Mouse (Mus musculus): Measurements from ENCODE around the gene Tnfsf15. TPM values are rescaled to one million over a fixed set of nuclear protein-coding genes. Genes with fewer than 3 reads are reported as not detected.

The Tnfsf15 gene
- polyA plus RNA-seq, 1 experiment from 2014 or later = 0.95 TPM

DNA sequence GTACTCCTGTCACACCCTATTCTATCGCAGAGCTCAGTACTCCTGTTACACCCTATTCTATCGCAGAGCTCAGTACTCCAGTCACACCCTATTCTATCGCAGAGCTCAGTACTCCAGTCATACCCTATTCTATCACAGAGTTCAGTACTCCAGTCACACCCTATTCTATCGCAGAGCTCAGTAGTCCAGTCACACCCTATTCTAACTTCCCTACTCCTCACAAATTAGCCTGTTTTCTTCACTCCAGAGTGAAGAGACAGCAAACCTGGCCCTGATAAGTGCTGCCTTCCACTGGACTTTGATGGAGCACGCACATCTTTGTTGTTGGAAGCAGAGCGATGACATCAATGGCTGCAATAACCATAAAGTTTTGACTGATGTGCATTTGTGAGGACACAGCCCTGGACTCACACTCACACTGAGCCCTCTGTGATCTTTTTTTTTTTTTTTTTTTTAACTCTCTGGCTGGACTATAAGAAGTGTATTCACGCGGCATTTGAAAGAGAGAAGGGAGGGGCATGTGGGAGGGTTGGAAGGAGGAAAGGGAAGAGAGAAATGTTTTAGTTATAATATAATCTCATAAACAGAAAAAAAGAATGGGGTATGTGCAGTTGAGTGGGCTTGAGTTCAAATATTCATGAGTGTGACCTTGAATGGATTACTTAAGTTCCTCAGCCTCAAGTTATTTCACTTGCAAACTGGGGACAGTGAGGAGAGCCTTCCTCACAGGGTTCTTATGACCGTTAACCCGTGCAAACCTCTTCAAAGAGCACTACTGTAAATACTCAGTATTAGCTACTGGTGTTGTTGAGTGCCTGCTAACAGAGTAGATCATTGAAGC, 60.3 kb downstream of the Tnfsf15 start:
- WGBS (ENCODE audit: missing documents) = 89% methylated on average over 10 of the region's 10 CpGs
- H3K79me2 ChIP-seq (ENCODE audit: inconsistent target) = no peaks in the 10 kb centered on the region
- no peak overlapping the region for H3K4me3 ChIP-seq (ENCODE audit: inconsistent target)
- H3K36me3 ChIP-seq (ENCODE audit: inconsistent target) = no peaks in the 10 kb centered on the region
- H3K27ac ChIP-seq = no peak overlapping the region

DNA sequence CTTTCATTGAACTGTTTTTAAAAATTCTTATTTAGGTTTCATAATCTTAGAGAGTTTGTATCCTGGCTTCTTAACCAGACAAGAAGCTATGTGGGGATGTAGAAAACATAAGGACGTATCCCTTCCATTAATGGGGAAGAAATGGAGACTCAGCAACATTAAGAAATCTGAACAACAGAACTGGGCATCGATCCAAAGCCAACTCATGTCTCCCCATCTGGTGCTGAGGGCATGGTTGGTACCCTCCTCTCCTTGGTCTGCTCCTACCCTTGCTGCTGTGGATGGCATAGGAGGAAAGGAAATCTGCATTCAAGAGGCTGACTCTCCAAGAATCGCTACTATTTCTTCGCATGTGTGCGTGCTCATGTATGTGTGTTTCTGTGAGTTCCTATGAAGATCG, 61.2 kb downstream of the Tnfsf15 start:
- no peaks in the 10 kb centered on the region for H3K79me2 ChIP-seq (ENCODE audit: inconsistent target)
- H3K27ac ChIP-seq = no peak overlapping the region
- H3K4me3 ChIP-seq (ENCODE audit: inconsistent target) = no peak overlapping the region
- no peaks in the 10 kb centered on the region for H3K36me3 ChIP-seq (ENCODE audit: inconsistent target)
- 89% methylated on average over 6 of the region's 6 CpGs for WGBS (ENCODE audit: missing documents)

DNA sequence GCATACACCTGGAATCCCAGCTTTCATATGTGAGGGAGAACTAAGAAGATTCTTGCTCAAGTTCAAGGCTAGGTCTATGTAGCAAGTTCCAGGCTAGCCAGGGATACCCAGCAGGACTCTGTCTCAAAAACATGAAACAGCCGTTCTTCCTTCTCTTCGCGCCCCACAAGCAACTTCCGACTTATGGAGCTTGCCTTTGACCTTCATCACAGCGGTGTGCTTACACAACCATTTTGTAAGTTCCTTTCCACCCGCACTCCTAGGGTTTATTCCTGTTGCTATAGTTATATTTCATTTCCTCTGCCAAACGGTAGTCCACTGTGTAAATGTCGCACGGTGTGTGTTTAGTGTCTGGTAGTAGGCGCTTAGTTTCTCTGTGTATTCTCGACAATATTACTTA, 61.9 kb downstream of the Tnfsf15 start:
- no peak overlapping the region for H3K27ac ChIP-seq
- WGBS (ENCODE audit: missing documents) = 32% methylated on average over 11 of the region's 11 CpGs
- no peaks in the 10 kb centered on the region for H3K79me2 ChIP-seq (ENCODE audit: inconsistent target)
- no peak overlapping the region for H3K4me3 ChIP-seq (ENCODE audit: inconsistent target)
- no peaks in the 10 kb centered on the region for H3K36me3 ChIP-seq (ENCODE audit: inconsistent target)

DNA sequence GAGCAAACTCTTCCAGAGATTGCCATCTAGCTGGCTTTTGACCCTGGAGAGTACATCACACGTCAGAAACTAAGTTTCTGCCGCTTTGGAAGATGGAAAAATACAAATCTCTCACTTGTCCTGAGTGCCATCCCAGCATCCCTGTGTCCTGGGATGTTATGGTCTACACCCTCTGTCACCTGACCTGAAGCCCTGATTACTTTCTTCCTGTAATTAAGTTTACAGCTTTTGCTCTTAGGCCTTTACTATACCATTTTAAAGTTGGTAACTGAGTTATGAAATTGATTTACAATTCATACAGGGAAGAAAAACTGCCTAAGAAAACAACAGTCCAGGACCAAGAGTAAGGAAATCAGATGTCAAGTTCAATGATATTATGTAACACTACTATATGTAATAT, 62.5 kb downstream of the Tnfsf15 start:
- Histone ChIP-seq H3K36me3 (ENCODE audit: inconsistent target) (no peaks in the 10 kb centered on the region), H3K27ac (no peak overlapping the region), H3K4me3 (ENCODE audit: inconsistent target) (no peak overlapping the region), H3K79me2 (ENCODE audit: inconsistent target) (no peaks in the 10 kb centered on the region)
- WGBS (ENCODE audit: missing documents) = 86% methylated on average over 2 of the region's 2 CpGs

DNA sequence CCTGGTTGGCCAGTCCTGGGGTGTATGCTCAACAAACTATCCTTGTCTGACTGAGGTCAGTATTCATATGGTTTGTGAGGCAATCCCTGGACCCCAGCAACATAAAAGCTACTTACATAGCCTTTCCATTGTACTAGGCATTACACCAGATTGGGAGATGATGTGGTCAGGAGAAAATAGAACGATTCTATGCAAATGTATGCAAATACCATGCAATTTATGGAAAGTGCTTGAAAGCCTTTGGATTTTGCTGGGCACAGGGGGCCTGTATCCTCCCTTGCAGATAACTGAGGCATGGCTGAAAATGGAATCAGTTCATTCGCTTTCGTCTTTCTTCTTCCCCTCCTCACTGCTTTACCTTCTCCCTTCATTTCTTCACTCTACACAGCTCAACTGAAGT, 63.4 kb downstream of the Tnfsf15 start:
- H3K4me3 ChIP-seq (ENCODE audit: inconsistent target) = no peak overlapping the region
- no peak overlapping the region for H3K27ac ChIP-seq
- WGBS (ENCODE audit: missing documents) = 86% methylated on average over 3 of the region's 3 CpGs
- H3K79me2 ChIP-seq (ENCODE audit: inconsistent target) = no peaks in the 10 kb centered on the region
- no peaks in the 10 kb centered on the region for H3K36me3 ChIP-seq (ENCODE audit: inconsistent target)

Other genes starting within 250 kb of the Tnfsf15 start
- 0.07 to 0.50 TPM (median 0.48 TPM) in 3 replicates for gene Whrn, start 249.1 kb downstream of the Tnfsf15 start, polyA plus RNA-seq (2018)
- 355 to 475 TPM (median 452 TPM) in 3 replicates for gene Atp6v1g1, start 200.3 kb downstream of the Tnfsf15 start, polyA plus RNA-seq (2018)
- gene Tmem268, start 186.3 kb downstream of the Tnfsf15 start, polyA plus RNA-seq (2018) = 19.7 to 29.5 TPM (median 23.1 TPM) in 3 replicates
- gene Gm11213, start 139.9 kb downstream of the Tnfsf15 start, polyA plus RNA-seq (2018) = not detected in 3 replicates
- gene Tex48, start 122.7 kb downstream of the Tnfsf15 start, polyA plus RNA-seq (2018) = not detected in 3 replicates
- not detected in 3 replicates for gene Gm11214, start 81.7 kb downstream of the Tnfsf15 start, polyA plus RNA-seq (2018)
- gene Tnfsf8, start 116.2 kb upstream of the Tnfsf15 start, polyA plus RNA-seq (2018) = 0.53 to 2.3 TPM (median 0.56 TPM) in 3 replicates